17 mouse cellular contexts compared by ENCODE assay signal in the genomic region with DNA sequence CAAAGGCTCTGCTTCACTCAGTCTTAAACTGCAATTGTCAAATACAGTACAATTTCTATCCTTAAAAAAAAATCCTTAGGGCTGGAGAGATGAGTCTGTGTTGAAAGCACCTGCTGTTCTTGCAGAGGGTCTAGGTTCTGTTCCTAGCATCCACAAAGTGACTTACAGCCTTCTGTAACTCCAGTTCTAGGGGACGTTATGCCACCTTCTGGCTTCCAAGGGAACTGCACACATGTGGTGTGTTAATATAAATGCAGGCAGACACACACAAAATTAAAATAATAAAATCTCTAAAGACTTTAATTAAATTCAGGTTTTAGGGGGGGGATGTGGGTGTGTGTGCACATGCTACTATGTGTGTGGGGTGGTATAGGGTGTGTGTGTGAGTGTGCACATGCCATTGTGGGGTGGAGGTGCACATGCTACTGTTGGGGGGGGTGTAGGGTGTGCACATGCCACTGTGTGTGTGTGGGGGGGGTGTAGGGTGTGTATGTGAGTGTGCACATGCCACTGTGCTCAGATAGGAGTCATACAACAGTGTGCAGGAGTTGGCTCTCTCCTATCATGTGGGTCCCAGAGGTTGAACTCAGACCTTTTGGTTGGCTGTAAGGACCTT. TPM values are rescaled to one million over a fixed set of nuclear protein-coding genes. Genes with fewer than 3 reads are reported as not detected.
DNase-seq lines count a peak whose midpoint lies in the region; ATAC-seq and TF ChIP-seq lines count a peak whose summit lies in the region.
"Had no signal": no experiment of that assay in that cellular context is flagged by ENCODE, and none has a peak within 500 bp of the region (broad histone marks: within the 10 kb centered on the region; RNA-seq: fewer than 3 reads in every experiment).

No protein-coding gene starts in this region.

- H3K36me3 ChIP-seq in liver, embryonic 12.5 days = peaks cover 42% of the 10 kb centered on the region
- peaks cover 32% of the 10 kb centered on the region for H3K36me3 ChIP-seq in E14TG2a.4 (ENCODE audit: insufficient read depth, low read length)
- peaks cover 26% of the 10 kb centered on the region for H3K36me3 ChIP-seq in liver, embryonic 13.5 days

- ATAC-seq in liver, embryonic 12.5 days = 0 out of 2 replicates have a peak, but pooled peaks have one; percentile 21
- peak; percentile 36; the same call in 1 of the 2 replicates for ATAC-seq in liver, embryonic 13.5 days (ENCODE audit: low read depth)
- ATAC-seq: forebrain, embryonic 15.5 days had no signal

- 81% methylated on average over 1 of the region's 1 CpGs for WGBS in liver, embryonic 12.5 days (ENCODE audit: insufficient replicate concordance)
- WGBS in liver, embryonic 13.5 days (ENCODE audit: insufficient replicate concordance) = 87% methylated on average over 1 of the region's 1 CpGs

- no peaks in the 10 kb centered on the region for H3K27me3 ChIP-seq in liver, embryonic 12.5 days (replicated peaks)
- no peaks in the 10 kb centered on the region for H3K27me3 ChIP-seq in E14TG2a.4 (ENCODE audit: insufficient read depth, low read length)
- H3K27me3 ChIP-seq in liver, embryonic 13.5 days = no peaks in the 10 kb centered on the region
- H3K27me3 ChIP-seq: forebrain, embryonic 15.5 days; heart, embryonic 13.5 days; hindbrain, embryonic 15.5 days; kidney, embryonic 15.5 days had no signal

- DNase-seq in heart, adult 11 months = peak; percentile 88
- no peak for DNase-seq in heart, postnatal 36 days
- no peak for DNase-seq in liver
- no peak for DNase-seq in liver, embryonic 13.5 days
- DNase-seq in thymus, postnatal 0 days (ENCODE audit: low spot score) = no peak
- DNase-seq in T-cell, adult 2 months (ENCODE audit: low spot score) = no peak
- DNase-seq: cerebellum, adult 8-10 months; gastrocnemius, postnatal 10 days; right cerebral cortex, postnatal 25 days; thymus, adult 2 months had no signal

- no peak overlapping the region for H3K4me2 ChIP-seq in liver, embryonic 12.5 days
- H3K4me2 ChIP-seq in liver, embryonic 13.5 days = no peak overlapping the region
- H3K4me2 ChIP-seq: forebrain, embryonic 15.5 days; heart, embryonic 13.5 days; hindbrain, embryonic 15.5 days; kidney, embryonic 15.5 days had no signal

- TF ChIP-seq CTCF in E14TG2a.4 (conservative IDR thresholded peaks at IDR 0.05; ENCODE audit: low read length) = peak; percentile 77

- H3K27ac ChIP-seq in liver, embryonic 12.5 days = no peak overlapping the region
- H3K27ac ChIP-seq in liver, embryonic 13.5 days = no peak overlapping the region
- H3K27ac ChIP-seq: forebrain, embryonic 15.5 days; heart, embryonic 13.5 days; hindbrain, embryonic 15.5 days; kidney, embryonic 15.5 days had no signal

- H3K4me3 ChIP-seq in liver, embryonic 12.5 days = no peak overlapping the region
- H3K4me3 ChIP-seq in E14TG2a.4 (replicated peaks; ENCODE audit: low read length) = no peak overlapping the region
- no peak overlapping the region for H3K4me3 ChIP-seq in liver, embryonic 13.5 days (replicated peaks)
- H3K4me3 ChIP-seq: forebrain, embryonic 15.5 days; heart, embryonic 13.5 days; hindbrain, embryonic 15.5 days; kidney, embryonic 15.5 days had no signal

- H3K9ac ChIP-seq in liver, embryonic 12.5 days = no peak overlapping the region
- H3K9ac ChIP-seq in liver, embryonic 13.5 days = no peak overlapping the region
- H3K9ac ChIP-seq: forebrain, embryonic 15.5 days; heart, embryonic 13.5 days; hindbrain, embryonic 15.5 days; kidney, embryonic 15.5 days had no signal

- intact Hi-C loops in heart, postnatal 36 days (cut with DNase I) = loop anchor here (2.0 kb wide), 2 partner anchors 17 to 87 kb away; a partner anchor contains a TSS

- no peaks in the 10 kb centered on the region; the same call in 1 of the 2 replicates for H3K9me3 ChIP-seq in liver, embryonic 12.5 days (replicated peaks)
- no peaks in the 10 kb centered on the region for H3K9me3 ChIP-seq in E14TG2a.4 (ENCODE audit: low read length)
- H3K9me3 ChIP-seq in liver, embryonic 13.5 days (replicated peaks) = peaks cover 4% of the 10 kb centered on the region; the same call in 1 of the 2 replicates
- H3K9me3 ChIP-seq: forebrain, embryonic 15.5 days; heart, embryonic 13.5 days; hindbrain, embryonic 15.5 days; kidney, embryonic 15.5 days had no signal

- peaks cover 8% of the 10 kb centered on the region for H3K4me1 ChIP-seq in liver, embryonic 12.5 days
- peaks cover 13% of the 10 kb centered on the region for H3K4me1 ChIP-seq in E14TG2a.4 (replicated peaks; ENCODE audit: low read depth, low read length)
- peaks cover 8% of the 10 kb centered on the region; the same call in 1 of the 2 replicates for H3K4me1 ChIP-seq in liver, embryonic 13.5 days (replicated peaks)
- H3K4me1 ChIP-seq: forebrain, embryonic 15.5 days; hindbrain, embryonic 15.5 days; kidney, embryonic 15.5 days had no signal

RNA-seq across cellular contexts. Expression of a gene that starts 18.9 kb away (rescaled TPM):
- total RNA-seq in heart, postnatal 36 days (2021) = 10 to 100 TPM; 20.1 to 20.7 TPM
- 5.0 and 5.8 TPM in 2 replicates for polyA plus RNA-seq in liver, embryonic 12.5 days (2016; fragmentation: Nextera tagmentation; extraction: Ambion mirVana)
- 3.3 and 3.8 TPM in 2 replicates for polyA plus RNA-seq in liver, embryonic 13.5 days (2015; fragmentation: Nextera tagmentation; extraction: Ambion mirVana)
- polyA plus RNA-seq in thymus, postnatal 0 days (2015; fragmentation: Nextera tagmentation; extraction: Ambion mirVana) = 19.7 and 26.6 TPM in 2 replicates

RNA-seq across cellular contexts. Expression of a gene that starts 59.2 kb away (rescaled TPM):
- under 1 TPM; 0.31 to 0.46 TPM for total RNA-seq in heart, postnatal 36 days (2021)
- polyA plus RNA-seq in liver, embryonic 12.5 days (2016; fragmentation: Nextera tagmentation; extraction: Ambion mirVana) = 6.6 and 7.9 TPM in 2 replicates
- 6.2 and 7.7 TPM in 2 replicates for polyA plus RNA-seq in liver, embryonic 13.5 days (2015; fragmentation: Nextera tagmentation; extraction: Ambion mirVana)
- polyA plus RNA-seq in thymus, postnatal 0 days (2015; fragmentation: Nextera tagmentation; extraction: Ambion mirVana) = 8.8 and 9.6 TPM in 2 replicates
- total RNA-seq: megakaryocyte progenitor cell, adult 5-6 weeks had no signal
